Mouse (Mus musculus): ENCODE data around the gene Sh3bp5l.
"Not testable (repeated sequence)": the region's sequence is repeated elsewhere in the genome, so short reads cannot be mapped to it uniquely, and the experiment has no call there.

Gene Sh3bp5l

DNA sequence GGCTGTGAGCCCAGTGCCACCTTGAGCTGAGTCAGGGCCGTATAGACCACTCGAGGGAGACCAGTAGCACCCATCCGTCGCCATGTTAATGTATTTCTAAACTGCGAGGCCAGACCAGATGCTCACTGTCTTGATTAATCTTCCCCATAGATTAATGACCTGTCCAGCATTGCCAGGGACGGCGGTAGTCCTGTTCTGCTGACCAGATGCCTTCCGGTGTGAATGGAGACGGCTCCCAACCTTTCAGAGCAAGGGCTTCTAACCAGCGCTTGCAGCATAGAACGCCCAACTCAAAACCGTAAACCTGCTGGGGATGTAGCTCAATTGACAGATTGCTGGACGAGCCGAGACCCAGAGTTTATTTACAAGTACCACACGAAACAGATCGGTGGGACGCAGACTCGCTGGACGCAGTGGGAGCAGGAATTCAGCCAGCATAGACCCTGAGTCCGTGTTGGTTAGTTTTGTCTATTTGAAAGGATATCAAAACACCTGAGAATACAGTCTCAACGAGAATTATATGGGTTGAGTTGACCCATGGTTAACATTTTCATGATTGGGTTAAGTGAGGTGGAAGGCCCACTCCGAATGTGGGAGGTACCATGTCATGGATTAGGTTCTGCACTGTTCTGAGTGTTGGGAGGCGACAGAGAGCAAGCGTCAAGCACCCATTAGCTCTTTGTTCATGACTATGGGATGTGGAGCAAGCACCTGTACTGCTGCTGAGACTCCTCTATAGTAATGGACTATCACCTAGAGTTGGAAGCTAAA is 6.8 kb upstream of the Sh3bp5l start:
- DNase-seq, result no peak

DNA sequence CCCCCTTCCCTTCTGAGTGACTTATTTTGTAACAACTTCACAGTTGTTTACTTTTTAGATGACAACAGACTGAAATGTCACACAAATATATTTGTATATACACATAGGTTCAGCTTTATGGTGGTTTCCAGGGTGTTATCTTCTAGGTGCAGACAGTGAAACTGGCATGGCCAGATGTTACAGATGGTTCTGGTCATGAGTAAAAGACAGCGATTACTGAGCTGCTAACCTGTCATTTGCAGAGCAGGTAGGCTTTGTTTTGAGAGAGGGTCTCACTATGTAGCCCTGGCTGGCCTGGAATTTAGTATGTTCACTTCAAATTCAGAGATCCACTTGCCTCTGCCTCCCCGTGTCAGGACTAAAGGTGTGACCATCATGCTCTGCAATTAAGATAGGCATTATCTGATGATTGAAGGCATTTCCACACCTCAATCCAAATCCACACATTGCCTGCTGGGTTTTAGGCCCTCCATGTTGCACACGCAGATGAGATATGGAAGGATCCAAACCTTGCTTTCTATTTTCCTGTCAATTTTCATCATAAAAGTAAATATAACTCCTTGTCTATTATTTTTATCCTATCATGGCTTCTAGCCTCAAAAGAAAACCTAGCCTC is 5.8 kb upstream of the Sh3bp5l start:
- no peak for DNase-seq

DNA sequence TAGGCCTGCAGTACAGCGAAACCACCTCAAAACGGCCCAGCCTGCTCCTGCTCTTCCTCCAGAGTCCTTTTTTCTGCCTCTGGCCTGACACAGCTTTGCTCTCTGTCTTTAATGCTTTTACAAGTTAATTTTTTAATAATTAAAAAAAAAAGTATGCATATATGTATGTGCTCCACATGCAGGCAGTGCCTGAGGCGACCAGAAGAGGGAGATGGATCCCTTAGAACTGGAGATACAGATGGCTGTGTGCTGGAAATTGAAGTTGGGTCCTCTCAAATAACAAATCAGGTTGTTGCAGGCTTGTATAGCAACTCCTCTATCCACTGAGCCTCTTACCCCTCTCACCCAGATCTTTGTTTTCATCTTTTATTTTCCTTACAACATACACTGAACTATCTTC is 3.7 kb upstream of the Sh3bp5l start:
- no peak for DNase-seq

DNA sequence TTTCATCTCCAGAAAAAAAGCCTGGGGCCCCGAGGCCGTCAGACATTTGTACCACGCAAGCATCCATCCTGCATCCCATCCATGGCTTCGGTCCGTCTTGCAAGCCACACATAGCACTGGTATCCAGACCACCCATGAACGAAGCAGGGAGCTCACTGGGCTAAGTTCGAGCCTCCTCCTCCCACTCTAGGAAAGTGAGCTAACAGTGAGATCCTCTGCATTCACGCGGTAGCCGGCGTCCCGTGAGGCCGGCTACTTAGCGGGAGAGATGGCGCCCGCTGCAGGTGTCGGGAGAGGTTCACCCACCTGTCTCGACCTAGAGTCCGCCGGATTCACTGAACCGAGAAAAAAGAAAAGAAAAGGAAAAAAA is 633 bp upstream of the Sh3bp5l start:
- DNase-seq, result peak; percentile 5

DNA sequence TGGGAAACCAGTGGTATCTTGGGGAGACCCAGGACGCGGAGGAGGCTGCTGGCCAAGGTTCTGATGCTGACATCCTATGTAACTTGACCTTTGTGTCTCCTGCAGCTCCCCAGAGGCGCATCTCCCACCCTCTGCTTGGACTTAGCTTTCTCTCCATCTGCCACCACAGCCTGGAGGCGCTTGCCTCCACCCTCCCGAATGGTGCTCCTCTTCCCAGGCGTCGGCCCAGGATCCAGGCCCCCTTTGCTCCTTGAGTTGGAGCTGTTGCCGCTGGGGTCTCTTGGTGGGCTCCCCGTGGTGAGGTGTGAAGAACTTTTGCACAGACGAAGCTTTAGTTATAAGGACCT is 598 bp downstream of the Sh3bp5l start:
- no peak for DNase-seq

DNA sequence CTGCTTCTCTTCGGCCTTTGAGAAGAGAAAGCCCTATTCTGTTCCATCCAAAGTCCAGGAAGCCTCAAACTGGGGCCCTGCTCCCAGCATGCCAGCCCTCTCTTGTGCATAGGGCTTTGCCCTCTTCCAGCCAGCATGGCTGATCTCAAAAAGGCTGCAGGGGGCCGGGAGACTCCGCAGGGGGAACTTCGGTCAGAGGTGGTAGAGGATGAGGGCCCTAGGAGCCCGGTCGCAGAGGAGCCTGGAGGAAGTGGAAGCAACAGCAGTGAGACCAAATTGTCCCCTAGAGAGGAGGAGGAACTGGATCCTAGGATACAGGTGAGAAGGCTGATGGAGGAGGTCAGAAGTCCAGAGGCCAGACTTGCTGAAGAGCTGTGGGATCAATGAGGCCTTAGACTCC is 1.0 kb downstream of the Sh3bp5l start:
- DNase-seq, result no peak

DNA sequence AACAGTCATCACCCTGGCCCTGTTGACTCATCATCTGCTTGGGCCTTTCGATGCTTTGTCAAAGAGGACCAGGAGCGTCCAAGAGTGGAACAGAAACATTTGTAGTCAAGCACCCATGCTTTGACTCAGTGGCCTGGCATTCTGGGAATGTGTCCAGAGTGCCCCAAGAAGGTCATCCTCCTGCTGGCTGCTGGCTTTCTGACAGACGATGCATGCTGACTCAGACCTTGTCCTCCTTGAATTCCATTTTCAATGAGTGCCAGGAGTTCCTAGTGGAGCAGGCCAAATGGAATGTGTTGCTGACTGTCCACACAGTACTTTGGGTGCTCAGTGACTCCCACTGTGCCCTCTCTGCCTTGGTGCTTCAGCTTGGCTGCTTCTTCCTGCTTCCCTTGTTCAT is 4.2 kb downstream of the Sh3bp5l start:
- peak; percentile 47 for DNase-seq

DNA sequence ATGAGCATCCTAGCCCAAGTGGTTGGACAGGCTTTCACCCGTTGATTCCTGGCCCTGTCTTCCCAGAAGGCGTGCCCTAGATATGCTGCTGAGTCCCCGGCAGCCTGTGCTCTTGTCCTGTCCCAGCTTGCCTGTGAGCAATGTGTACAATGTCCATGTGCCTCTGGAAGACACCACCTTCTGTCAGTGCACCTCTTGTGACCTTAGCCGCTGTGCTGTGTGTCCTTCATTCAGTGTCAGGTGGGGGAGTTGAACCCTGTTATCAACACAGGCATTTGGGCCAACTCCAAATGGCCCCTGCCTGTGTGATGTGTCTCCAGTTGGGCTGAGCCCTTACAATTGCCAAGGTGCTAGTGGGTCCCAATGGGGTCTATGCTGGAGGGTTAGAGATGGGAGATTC is 16.2 kb downstream of the Sh3bp5l start:
- DNase-seq, result no peak

DNA sequence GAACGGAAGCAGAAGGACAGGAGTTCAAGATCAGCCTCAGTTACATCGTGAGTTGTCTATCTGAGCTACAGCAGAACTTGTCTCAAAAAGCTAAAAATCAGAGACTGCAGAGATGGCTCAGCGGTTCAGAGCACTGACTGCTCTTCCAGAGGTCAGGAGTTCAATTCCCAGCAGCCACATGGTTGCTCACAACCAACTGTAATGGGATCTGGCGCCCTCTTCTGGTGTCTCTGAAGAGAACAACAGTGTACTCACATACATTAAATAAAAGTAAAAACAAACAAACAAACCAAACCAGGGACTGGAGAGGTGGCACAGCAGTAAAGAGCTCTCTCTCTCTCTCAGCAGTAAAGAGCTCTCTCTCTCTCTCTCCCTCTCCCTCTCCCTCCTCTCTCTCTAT is 20.1 kb downstream of the Sh3bp5l start:
- no peak for DNase-seq

DNA sequence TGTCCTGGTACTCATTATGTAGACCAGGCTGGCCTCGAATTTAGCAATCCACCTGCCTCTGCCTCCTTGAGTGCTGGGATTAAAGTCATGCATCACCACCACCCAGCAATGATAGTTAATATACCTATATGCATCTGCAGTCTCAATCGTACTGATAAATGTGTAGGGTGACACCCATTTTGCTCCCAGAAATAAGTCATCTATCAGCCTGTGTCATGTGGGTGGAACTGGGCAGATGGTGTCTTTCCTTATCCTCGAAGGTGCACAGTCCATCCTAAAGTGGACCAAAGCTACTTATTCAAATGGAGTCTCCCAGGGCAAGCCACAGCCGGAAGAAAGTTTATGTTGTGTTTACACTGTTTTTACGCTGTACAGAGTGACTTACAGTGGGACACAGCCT is 20.7 kb downstream of the Sh3bp5l start:
- no peak for DNase-seq

DNA sequence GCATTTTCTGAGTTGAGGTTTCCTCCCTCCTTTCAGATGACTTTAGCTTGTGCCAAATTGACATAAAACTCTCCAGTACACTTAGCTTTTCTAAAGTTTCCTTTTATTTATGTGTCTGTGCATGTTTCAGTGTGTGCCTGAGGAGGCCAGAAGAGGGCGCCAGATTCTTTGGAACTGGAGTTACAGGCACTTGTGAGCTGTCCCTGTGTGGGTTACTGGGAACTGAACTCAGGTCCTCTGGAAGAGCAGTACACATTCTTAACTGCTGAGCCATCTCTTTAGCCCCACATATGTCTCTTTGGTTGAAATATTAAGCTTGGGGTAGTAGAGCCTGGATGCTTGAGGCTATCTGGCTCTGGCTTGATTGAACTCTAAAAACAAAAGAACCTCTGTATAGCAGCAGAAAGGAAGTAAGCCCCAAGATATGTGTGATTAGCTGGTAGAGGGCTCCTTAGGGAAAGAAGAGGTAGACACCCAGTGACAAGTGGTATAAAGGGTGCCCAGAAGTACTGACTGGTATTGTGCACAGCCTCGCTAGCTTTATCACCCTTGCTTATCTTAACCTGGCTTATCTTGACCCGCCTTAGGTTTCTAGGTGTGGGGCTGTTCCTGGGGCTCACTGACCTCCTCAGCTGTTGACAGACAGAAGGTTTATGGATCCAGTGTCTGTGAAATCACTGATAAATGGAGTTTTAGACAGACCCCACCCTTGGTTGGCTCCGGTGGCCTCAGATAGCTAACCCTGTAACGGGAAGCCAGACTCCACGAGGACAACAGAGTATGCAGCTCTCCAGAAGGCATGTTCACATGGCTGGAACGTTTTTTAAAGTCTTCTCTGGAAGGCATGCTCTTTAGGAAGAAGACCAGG is 22.4 kb downstream of the Sh3bp5l start:
- no peak for DNase-seq

DNA sequence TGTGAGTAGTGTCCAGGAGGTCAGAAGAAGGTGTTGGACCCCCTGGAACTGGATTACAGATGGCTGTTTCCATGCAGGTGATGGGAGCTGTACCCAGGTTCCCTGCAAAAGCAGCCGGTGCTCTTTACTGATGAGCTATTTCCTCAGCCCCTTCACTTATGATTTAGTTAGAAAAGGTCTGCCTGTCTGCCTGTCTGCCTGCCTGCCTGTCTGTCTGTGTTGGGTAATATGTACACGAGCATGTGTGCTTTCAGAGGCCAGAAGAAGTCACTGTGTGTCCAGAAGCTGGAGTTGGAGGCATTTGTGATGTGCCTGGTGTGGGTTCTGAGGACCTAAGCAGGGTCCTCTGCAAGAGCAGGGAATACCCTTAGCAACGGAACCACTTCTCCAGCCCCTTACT is 23.2 kb downstream of the Sh3bp5l start:
- no peak for DNase-seq

DNA sequence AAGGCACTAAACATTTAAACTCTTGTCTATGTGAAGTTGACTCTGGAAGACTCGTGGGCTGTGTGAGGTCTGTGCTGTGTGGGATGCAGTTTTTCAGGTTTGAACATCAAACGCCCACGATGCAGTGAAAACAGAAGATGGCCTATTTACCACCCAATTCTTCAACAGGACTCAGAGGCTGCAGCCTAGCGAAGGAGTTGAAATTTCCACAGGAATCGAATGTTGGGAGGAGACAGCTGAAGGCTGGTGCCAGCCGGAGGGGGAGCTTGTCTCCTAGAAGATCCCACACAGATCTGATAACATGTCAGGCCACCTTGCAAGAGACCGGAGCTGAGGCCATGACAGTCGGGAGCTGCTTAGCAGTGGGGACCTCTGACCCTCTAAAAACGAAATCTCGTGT is 24.0 kb downstream of the Sh3bp5l start:
- DNase-seq, result no peak

DNA sequence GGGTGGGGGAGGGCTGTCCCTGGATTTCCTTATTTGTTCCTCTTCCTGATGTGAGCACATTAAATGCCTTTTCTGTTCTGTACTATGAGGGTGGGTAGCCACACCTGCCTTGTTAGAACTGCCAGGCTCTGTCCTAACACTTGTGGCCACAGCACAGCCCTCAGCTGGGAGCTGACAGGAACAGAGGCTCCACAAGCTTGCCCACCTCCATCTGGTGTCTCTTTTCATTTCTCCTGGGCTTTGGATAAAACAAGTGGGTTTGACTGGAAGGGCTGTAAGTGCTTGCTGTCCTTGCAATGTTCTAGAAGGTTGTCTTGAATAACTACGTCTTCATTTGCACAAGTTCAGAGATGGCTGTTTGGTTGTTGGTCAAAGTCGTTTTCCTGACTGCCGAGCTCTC is 24.4 kb downstream of the Sh3bp5l start:
- no peak for DNase-seq

DNA sequence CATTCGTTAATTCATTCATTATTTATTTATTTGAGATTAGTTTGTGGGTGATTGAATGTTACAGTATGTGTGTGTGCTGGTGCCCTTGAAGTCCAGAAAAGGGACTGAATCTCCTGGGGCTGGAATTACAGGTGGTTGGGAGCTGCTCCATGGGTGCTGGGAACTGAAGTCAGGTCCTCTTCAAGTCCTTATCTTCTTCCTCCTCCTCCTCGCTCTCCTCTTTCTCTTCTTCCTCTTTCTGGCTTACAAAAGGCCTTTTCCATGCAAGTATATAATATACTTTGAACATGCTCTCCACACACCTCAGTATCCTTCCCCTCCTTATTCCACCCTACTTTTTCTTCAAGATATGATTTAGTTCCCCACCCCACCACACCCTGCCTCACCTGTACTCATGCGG is 26.5 kb downstream of the Sh3bp5l start:
- DNase-seq, result no peak

DNA sequence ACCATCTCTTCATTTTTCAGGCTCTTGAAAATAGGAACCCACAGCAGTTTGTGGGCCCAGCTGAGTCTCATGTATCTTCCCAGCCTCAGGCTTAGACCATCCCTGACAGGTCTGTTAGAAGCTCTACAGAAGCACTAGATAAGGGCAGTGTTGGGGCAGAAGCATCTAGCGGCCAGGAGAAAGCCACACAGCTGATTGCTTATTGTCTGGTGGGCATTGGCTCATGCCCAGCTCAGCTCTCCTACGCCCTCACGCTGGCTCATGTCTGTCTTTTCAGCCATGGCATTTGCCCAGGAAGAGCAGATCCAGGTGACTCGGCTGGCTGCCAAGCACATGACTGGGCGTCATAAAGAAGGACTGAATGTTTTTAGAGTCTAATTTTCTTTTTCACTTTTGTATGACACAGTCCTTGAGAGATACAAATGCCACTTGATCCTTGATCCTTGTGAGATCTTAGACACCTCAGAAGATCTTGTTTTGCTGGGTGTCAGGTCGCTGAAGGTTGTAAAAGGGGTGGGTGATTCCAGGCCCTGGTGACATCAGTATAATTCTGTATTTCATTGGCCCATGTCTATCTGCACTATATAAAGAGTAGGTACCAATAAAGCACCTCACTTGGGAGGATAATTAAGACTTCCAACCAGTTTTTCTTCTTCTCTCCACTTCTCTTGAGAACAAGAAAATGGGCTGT is 27.5 kb downstream of the Sh3bp5l start:
- no peak for DNase-seq

DNA sequence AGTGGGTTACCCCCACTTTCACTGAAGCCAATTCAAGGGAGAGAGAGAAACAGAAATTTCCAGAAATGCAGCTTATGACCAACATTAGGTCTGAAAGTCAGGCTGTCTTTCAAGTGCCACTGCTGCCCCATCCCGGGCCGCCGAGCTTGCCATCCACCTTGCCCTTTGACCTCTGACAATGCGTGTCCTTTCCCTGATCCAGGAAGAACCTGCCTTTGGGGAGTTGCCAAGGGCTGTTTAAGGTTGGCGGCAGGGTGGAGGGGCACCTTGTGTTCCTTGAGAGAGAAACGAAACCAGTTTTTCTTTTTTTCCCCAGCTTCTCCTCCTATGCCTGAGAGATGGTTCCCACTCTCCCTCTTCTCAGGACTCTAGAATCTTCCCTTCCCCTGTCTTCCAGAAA is 32.0 kb downstream of the Sh3bp5l start:
- not testable (repeated sequence) for DNase-seq

DNA sequence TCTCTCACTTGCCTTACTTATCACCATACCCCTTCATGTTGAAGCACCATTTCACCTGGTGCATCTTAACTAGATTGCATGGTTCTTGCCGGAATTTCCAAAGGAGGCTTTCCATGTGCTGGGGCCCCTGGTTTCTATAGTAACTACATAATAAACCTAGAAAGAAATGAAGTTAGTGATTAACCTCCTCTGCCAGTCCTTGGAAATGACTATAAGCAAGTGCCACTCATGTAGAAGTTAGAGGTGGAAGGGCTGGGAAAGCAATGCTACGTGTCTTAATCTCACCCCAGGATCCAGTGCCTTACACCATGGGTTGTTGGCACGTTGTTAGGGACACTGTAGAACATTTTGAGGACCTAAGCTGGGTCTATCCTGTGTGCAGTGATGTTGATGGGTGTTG is 33.9 kb downstream of the Sh3bp5l start:
- no peak for DNase-seq

DNA sequence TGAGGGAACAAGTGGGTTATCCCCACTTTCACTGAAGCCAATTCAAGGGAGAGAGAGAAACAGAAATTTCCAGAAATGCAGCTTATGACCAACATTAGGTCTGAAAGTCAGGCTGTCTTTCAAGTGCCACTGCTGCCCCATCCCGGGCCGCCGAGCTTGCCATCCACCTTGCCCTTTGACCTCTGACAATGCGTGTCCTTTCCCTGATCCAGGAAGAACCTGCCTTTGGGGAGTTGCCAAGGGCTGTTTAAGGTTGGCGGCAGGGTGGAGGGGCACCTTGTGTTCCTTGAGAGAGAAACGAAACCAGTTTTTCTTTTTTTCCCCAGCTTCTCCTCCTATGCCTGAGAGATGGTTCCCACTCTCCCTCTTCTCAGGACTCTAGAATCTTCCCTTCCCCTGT is 35.7 kb downstream of the Sh3bp5l start:
- DNase-seq, result not testable (repeated sequence)

DNA sequence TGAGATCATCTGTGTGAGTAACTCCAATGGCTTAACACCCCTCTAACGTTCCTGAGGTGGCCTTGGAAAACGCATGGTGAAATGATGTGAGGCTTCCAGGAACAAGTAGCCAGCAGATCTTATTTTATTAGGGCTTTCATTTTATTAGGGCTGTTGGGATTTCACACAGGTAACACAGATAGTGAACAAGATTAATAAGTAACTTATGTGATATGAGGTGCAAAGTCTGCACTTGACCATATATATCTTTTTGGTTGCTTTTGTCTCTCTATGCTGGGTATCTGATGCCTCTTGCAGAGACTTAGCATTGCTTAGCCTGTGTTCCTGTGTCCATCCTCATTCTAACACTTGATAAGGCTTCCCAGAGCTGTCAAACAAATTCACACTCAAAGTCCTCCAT is 46.7 kb downstream of the Sh3bp5l start:
- DNase-seq, result no peak

DNA sequence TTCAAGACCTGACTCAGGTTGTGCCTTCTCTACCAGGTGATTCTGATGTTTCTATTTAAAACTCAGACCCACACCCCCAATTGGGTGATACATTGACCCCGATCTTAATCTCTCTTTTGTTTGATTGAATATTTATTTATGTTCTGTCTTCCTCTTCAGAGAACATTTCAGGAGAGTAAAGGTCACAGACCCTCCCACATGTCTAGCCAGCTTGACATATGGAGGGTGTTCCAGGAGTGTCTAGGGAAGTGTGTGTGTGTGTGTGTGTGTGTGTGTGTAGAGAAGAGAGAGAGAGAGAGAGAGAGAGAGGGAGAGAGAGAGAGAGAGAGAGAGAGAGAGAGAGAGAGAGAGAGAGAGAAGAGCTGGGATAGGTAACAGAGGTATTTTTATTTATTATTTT is 47.2 kb downstream of the Sh3bp5l start:
- DNase-seq, result no peak

DNA sequence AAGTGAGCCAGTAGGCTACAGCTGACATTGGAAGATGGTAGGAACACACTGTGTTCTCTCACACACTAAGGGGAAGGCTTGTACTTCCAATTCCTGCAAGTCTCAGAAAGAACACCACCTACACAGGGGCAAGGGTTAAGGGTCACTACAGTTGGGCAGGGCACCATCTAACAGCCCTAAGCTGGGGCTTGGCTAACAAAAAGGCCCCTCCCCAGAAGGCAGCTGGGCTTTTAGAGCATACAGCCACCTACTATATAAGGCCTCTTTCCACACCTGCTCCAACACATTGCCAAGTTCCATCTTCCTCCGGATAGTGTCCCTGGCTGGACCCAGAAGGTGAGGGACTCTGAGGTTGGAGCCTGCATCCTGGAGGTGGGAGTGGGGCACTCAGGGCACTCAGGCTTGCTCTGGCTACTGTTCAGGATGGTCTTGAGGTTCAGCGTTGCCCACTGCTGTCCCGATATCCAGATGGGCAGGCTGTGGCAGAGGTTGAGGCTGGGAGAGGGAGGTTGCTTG is 48.3 kb downstream of the Sh3bp5l start, which contains the start of gene Lypd8:
Gene Lypd8, plus strand, starts transcription at position 281 of the 516 bp plus-strand sequence.
- no peak for DNase-seq

DNA sequence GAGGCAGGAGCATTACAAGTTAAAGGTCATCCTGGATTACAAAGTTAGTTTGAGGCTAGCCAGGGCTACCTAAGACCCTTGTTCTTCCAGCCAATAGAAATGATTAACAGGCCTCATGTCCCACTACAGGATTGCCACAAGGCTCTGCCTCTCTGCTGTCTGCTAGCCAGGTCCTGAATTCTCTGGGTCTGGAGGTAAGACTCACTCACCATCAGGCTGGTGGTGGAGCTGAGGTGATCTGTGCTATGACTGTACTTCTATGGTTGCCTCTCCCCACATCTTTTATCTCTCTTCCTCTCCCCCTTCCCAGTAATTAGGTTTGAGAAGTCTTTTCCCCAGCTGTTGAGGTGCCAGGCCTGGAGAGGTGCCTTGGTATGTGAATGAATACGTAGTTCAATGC is 49.0 kb downstream of the Sh3bp5l start:
- no peak for DNase-seq
